Mouse (Mus musculus) urinary bladder, postnatal 4 days (tissue): ENCODE results near the gene Tmem169.
"Not testable (repeated sequence)": the region's sequence is repeated elsewhere in the genome, so short reads cannot be mapped to it uniquely, and the experiment has no call there.

Source experiments
- DNase-seq, 2 experiments: peaks; one replicate each; pipeline ENCODE4 v3.0.0; 2021 to 2022; ENCODE audit warnings: low spot score in 2 of 2

The Tmem169 gene

GRCm38 (mm10) chr1:72283992-72284485, at the start of gene Tmem169, which contains the start of gene Pecr:
TSS of gene Tmem169 (plus strand) at chr1:72284369.
TSS of gene Pecr (minus strand) at chr1:72284314.
- peak; percentile 91 to 94 for DNase-seq

- peak; percentile 73 to 76 for DNase-seq
Measured at GRCm38 (mm10) chr1:72236363-72237006, 47.7 kb upstream of the Tmem169 start.

- DNase-seq = no peak
Measured at GRCm38 (mm10) chr1:72237007-72237775, 47.0 kb upstream of the Tmem169 start.

DNA sequence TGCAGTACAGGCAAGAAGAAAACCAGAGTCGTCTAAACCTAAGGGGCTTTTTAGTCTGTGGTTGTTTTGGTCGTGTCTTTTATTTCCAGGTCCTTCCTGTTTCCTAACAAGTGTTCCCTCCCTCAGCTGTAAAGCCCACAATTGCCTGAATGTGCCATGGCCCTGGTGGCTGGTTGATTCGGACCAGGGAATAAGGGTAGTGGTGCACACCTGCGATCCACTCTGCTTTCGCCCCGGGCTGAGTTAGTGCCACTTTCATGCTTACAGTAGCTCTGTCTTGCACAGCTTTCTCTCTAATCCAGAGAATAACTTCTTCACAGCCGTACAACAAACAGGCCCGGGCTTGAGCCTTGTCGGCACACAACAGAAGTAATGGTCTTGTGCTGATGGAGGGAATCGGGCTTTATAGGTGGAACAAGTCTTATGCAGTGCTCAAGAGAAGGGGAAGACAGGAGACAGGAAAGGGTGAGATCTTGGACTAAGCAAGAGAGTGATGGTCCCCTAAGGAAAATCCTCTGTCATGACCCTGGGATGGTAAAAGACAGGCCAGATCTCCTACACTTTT, 46.1 kb upstream of the Tmem169 start:
- DNase-seq = no peak

DNA sequence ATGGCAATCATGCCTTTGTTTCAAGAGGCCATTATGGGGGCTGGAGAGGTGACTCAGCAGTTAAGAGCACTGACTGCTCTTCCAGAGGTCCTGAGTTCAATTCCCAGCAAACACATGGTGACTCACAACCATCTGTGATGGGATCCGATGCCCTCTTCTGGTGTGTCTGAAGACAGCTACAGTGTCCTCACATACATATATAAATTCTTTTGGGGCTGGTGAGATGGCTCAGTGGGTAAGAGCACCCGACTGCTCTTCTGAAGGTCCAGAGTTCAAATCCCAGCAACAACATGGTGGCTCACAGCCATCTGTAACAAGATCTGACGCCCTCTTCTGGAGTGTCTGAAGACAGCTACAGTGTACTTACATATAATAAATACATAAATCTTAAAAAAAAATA, 45.1 kb upstream of the Tmem169 start:
- not testable (repeated sequence) for DNase-seq

DNA sequence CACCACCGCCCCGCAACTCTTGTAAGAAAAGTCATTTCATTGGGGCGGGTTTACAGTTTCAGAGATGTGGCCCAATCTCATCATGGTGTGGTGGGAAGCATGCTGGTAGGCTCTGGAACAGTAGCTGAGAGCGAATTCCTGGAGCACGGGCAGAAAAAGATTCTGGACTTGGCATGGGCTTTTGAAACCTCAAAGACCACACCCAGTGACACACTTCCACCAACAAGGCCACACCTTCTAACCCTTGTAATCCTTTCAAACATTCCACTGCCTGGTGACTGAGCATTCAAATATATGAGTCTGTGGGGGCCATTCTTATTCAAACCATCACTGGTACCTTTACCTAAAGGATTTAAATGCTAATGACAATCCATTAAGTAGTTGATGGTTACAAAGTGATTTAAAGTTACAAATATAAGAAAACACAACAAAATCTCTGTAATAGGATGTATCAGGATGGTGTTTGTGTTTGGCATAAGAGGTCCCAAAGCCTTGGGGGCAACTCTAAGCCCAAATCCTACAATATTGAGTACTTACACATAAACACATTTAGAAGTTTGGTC, 41.5 kb upstream of the Tmem169 start:
- no peak for DNase-seq

- peak; percentile 94 to 95 for DNase-seq
Measured at GRCm38 (mm10) chr1:72243656-72244316, 40.4 kb upstream of the Tmem169 start.

GRCm38 (mm10) chr1:72244317-72245036, 39.7 kb upstream of the Tmem169 start:
- no peak for DNase-seq

DNA sequence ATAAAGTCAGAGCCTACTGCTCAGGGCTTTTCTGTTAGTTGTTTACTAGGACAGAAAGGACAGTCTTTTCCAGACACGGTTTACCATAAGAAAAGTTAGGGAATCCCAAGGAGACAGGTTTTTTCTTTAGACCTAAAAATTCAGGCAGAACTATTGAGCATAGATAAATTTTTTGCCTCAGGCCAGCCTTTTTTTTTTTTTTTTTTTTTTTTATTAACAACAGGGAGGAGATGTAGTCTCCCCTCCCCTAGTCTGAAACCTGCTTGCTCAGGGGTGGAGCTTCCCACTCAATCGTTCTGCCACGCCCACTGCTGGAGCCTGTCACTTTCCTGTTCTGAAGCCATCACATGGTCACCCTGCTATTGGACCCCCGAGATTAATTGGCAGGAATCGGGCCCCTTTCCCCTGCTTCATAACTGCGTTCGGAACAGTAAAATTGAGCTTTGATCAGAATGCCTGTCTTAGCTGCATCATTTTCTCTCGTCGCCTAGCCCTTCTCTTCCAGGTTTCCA, 35.9 kb upstream of the Tmem169 start:
- DNase-seq = not testable (repeated sequence)

GRCm38 (mm10) chr1:72251806-72252205, 32.4 kb upstream of the Tmem169 start:
- DNase-seq = no peak

GRCm38 (mm10) chr1:72253881-72254491, 30.2 kb upstream of the Tmem169 start:
- no peak for DNase-seq

DNA sequence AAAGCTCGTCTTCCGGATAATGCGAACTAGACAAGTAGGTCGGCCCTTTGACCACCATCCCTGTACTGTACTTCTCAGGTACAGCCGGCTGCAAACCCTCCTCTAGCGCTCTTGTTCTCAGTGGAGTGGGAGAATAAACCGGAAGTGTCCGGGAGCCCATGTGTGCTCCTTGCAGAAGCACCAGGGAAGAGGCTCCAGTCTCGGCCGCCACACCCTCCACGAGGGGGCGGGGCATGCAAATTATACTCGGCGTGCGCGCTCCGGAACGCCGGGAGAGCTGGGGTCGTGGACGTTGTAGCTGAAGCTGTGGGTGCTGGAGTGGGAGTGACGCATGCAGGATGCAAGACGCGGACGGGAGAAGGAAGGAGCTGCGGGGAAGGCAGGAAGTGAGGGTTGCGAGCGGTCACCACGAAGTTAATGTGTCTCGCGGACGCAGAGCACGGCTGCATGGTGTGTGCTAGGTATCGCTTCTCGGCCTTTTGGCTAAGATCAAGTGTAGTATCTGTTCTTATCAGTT, 29.6 kb upstream of the Tmem169 start:
- peak; percentile 86 to 89 for DNase-seq

GRCm38 (mm10) chr1:72255062-72255853, 28.9 kb upstream of the Tmem169 start:
- DNase-seq = peak in 1 of 2 experiments; percentile 48

GRCm38 (mm10) chr1:72255854-72256175, 28.4 kb upstream of the Tmem169 start:
- no peak for DNase-seq

DNA sequence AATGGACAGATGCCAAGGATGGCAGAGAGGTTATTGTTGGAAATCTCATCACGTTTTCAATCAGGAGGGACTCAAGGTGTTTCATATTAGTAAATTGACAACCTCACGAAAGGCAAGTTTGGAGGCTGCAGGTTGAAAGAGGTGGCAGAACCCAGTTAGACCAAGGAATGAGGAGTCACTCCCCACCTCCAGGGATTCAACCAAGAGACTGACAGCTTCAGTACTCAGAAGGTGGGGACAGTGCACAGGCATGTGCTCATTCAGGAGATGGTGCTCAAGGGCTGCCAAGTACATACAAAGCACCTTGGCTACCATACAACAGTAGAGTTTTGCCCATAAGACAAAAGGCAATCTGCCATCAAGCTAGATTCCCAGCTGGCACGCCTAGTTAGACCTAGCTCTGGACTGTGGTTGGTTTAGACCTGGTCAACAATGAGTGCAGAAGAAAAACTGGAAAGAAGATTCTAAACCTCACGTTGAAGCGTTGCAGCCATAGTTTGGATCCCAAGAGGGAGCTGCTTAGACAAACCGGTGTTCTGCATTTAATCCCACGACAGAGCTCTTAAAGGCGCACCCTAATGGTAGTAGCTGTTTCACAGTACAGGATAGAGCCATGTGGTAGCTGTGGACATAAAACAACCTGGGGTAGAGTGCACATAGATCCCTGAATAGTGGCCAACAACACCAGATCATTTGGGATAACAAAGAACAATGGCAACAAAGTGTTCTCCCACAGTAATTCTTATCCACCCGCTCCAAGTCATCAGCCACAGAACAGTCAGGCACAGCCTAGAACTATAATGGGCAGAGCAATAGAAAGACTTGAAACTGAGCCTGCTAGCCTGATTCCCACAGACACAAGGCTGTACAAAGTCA, 27.6 kb upstream of the Tmem169 start:
- no peak for DNase-seq

DNA sequence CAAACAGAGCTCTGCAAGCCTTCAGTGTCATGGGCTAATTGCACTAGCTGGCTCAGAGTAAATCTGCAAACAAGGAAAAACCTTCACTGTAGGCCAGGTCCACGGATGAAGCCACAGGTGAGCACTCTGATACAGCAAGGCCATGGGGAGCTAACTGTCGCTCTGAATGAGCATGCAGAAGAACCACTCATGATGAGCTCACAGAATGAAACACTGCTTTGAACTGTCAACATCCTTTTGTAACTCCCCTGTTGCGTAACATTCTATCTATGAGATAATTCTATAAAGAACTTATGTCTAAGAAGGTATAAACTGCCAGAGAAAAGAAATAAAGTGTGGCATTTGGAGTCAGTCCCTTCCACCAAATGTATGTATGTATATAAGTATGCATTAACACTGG, 21.1 kb upstream of the Tmem169 start:
- DNase-seq = no peak

DNA sequence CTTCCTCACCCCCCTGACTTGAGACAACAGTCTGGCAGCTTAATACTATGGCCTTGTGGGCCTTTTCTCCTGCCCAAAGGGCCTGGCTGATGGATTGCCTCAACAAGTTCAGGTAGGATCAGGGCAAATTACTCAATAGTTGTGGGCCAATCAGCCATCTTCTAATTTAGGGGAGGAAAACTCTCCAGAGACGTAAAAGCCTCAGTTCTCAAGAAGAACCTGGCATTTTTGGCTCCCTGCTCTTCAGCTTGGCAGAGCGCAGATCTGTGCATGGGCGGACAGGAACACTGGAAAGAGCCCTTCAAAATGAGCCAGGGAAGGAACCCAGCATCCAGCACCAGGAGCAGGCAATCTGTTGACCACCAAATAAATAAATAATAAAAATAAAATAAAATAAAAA, 6.1 kb upstream of the Tmem169 start:
- DNase-seq = no peak

DNA sequence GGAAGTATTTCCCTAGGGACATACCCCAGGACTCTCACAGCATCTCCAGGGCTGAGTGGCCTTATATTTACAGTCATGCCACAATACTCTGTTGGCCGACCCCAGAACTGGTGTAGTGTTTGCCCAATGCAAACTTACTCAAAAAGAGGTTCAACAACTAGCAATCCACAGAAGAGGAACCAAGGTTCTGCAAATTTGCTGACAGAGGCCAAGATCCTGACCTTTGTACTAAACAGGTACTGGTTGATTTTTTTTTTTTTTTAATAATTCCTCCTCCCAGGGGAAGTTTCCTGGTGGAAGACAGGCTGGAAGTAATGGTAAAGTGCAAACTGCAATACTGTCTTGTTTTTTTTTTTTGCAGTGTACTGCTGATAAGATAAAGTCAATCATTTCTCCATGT, 1.6 kb upstream of the Tmem169 start:
- DNase-seq = no peak

GRCm38 (mm10) chr1:72284539-72284938, 370 bp downstream of the Tmem169 start:
- DNase-seq = no peak
